In the genomic region with DNA sequence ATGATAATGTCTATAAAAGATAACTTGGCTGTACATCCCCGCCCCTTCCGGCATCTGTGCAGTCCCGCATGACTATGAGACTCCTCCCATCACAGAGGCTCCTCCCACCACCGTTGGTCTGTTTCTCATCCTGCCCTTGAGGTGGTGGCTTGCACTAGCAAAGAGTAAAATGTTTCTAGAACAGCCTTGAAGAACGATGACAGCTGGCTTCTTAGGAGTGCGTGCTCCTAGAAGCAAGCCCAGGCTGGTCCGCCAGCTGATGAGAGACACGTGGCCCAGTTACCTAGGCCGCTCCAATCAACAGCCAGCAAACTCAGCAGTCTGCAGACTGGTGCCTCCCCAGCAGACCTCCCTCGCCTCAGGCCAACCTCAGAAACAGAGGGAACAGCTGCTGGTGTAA, we compare ENCODE assay signal across 9 mouse cellular contexts. TPM values are rescaled to one million over a fixed set of nuclear protein-coding genes. Genes with fewer than 3 reads are reported as not detected.
A peak's percentile ranks its signal among the peaks of the same experiment; 100 is the strongest.
DNase-seq lines count a peak whose midpoint lies in the region; ATAC-seq and TF ChIP-seq lines count a peak whose summit lies in the region.
"Had no signal": no experiment of that assay in that cellular context is flagged by ENCODE, and none has a peak within 500 bp of the region (broad histone marks: within the 10 kb centered on the region; RNA-seq: fewer than 3 reads in every experiment).

No protein-coding gene starts in this region.

- no peak for ATAC-seq in liver, postnatal 0 days

- H3K9ac ChIP-seq in liver, postnatal 0 days (replicated peaks), result no peak overlapping the region
- no peak overlapping the region for H3K9ac ChIP-seq in ES-E14 (ENCODE audit: insufficient read depth, low read depth, low read length, poor library complexity, severe bottlenecking)
- H3K9ac ChIP-seq: liver, embryonic 15.5 days had no signal

- H3K4me3 ChIP-seq in liver, postnatal 0 days (ENCODE audit: low read depth, low read length), result no peak overlapping the region
- H3K4me3 ChIP-seq in ES-E14 (ENCODE audit: insufficient read depth in 1 of 2, low read depth in 1 of 2, low read length in 2 of 2, poor library complexity in 1 of 2, severe bottlenecking in 1 of 2), result no peak overlapping the region; a peak in 1 of 4 replicates
- H3K4me3 ChIP-seq in embryonic facial prominence, embryonic 10.5 days, result no peak overlapping the region
- H3K4me3 ChIP-seq: liver, embryonic 15.5 days had no signal

- TF ChIP-seq CTCF in liver, postnatal 0 days (IDR thresholded peaks at IDR 0.05; ENCODE audit: low read depth), result no peak

- no peaks in the 10 kb centered on the region for H3K27me3 ChIP-seq in liver, postnatal 0 days (ENCODE audit: insufficient read depth, low read length)
- H3K27me3 ChIP-seq in embryonic facial prominence, embryonic 10.5 days (replicated peaks; ENCODE audit: low read depth, poor library complexity, severe bottlenecking), result no peaks in the 10 kb centered on the region

- H3K9me3 ChIP-seq in liver, postnatal 0 days (ENCODE audit: low read length), result no peaks in the 10 kb centered on the region
- H3K9me3 ChIP-seq in ES-E14 (ENCODE audit: control insufficient read depth, insufficient read depth, low read depth, low read length), result no peaks in the 10 kb centered on the region
- H3K9me3 ChIP-seq in embryonic facial prominence, embryonic 10.5 days, result no peaks in the 10 kb centered on the region
- H3K9me3 ChIP-seq: liver, embryonic 15.5 days had no signal

- no peaks in the 10 kb centered on the region for H3K36me3 ChIP-seq in liver, postnatal 0 days (replicated peaks; ENCODE audit: insufficient read depth, low read length)
- no peaks in the 10 kb centered on the region for H3K36me3 ChIP-seq in ES-E14 (ENCODE audit: control insufficient read depth, insufficient read depth, low read length, poor library complexity, severe bottlenecking)
- H3K36me3 ChIP-seq in embryonic facial prominence, embryonic 10.5 days (replicated peaks), result no peaks in the 10 kb centered on the region
- H3K36me3 ChIP-seq: liver, embryonic 15.5 days had no signal

- DNase-seq in liver (peak; percentile 10), ES-E14 (ENCODE audit: low read depth, low spot score) (no peak)
- no peak for DNase-seq in liver, postnatal 0 days
- peak; percentile 72 for DNase-seq in embryonic facial prominence, embryonic 10.5 days (ENCODE audit: low spot score)
- peak; percentile 75 for DNase-seq in naive thymus-derived CD4-positive, alpha-beta T cell, adult 2 months (ENCODE audit: low read depth)
- DNase-seq in left cerebral cortex, postnatal 36 days (ENCODE audit: low spot score in 2 of 2), result no peak
- DNase-seq in right cerebral cortex, postnatal 36 days (ENCODE audit: low spot score in 2 of 2), result no peak

- whole genome bisulfite sequencing in liver, postnatal 0 days (ENCODE audit: insufficient replicate concordance), result 40% methylated on average over 10 of the region's 10 CpGs
- WGBS in embryonic facial prominence, embryonic 10.5 days, result 39% methylated on average over 10 of the region's 10 CpGs

- TF ChIP-seq EP300 in liver, postnatal 0 days (IDR thresholded peaks at IDR 0.05; ENCODE audit: low read depth), result no peak

- H3K4me2 ChIP-seq in liver, postnatal 0 days (ENCODE audit: low read depth, low read length), result no peak overlapping the region
- H3K4me2 ChIP-seq: liver, embryonic 15.5 days had no signal

- no peaks in the 10 kb centered on the region for H3K4me1 ChIP-seq in liver, postnatal 0 days (ENCODE audit: insufficient read depth)
- H3K4me1 ChIP-seq in ES-E14 (ENCODE audit: control insufficient read depth in 2 of 2, insufficient read depth in 2 of 2, low read length in 2 of 2, poor library complexity in 1 of 2), result peaks cover 4 to 8% of the 10 kb centered on the region in 2 experiments; a peak in 3 of 4 replicates
- peaks cover 32% of the 10 kb centered on the region for H3K4me1 ChIP-seq in embryonic facial prominence, embryonic 10.5 days

- H3K27ac ChIP-seq in liver, postnatal 0 days (ENCODE audit: low read depth), result no peak overlapping the region
- peak overlapping the region; percentile 32 for H3K27ac ChIP-seq in ES-E14 (ENCODE audit: insufficient read depth, low read depth, low read length, poor library complexity, severe bottlenecking)
- H3K27ac ChIP-seq in embryonic facial prominence, embryonic 10.5 days (replicated peaks), result no peak overlapping the region
- H3K27ac ChIP-seq: liver, embryonic 15.5 days had no signal

- intact Hi-C loops in left cerebral cortex, postnatal 36 days (cut with DNase I), result loop anchor here (5.0 kb wide), 2 partner anchors 231 to 856 kb away; no protein-coding TSS in a partner anchor

- in situ Hi-C loops in ES-E14 (cut with MboI; ENCODE audit: low sequenced_read_pairs in 2 of 2, unreplicated experiment in 2 of 2), result loop anchor here in 1 of 2 experiments (5.0 to 10.0 kb wide), 3 partner anchors 91 to 859 kb away; no protein-coding TSS in a partner anchor

TF ChIP-seq in ES-E14, 5 proteins besides CTCF, POLR2A, EP300 and RAD21:
- TF ChIP-seq ZNF384 (IDR thresholded peaks at IDR 0.05; ENCODE audit: low read depth, low read length) (no peak), HCFC1 (IDR thresholded peaks at IDR 0.05; ENCODE audit: borderline replicate concordance, insufficient read depth, low read length) (no peak)
TF ChIP-seq in ES-E14: peak in this region for 0.

RNA-seq across cellular contexts. Expression of gene Dynll2, which starts 21.1 kb away (rescaled TPM):
- polyA plus RNA-seq in liver, postnatal 0 days (2015; fragmentation: Nextera tagmentation; extraction: Ambion mirVana), result 10.5 and 11.0 TPM in 2 replicates
- 18.3 and 35.8 TPM in 2 replicates for total RNA-seq in ES-E14 (2012; rRNA removed)
- 27.0 and 28.2 TPM in 2 replicates for polyA plus RNA-seq in embryonic facial prominence, embryonic 10.5 days (2016; fragmentation: Nextera tagmentation; extraction: Ambion mirVana)
- 100 to 1,000 TPM; 539 to 592 TPM for total RNA-seq in left cerebral cortex, postnatal 36 days (2021)

RNA-seq across cellular contexts. Expression of gene Olfr464, which starts 45.4 kb away (rescaled TPM):
- not detected in 2 replicates for polyA plus RNA-seq in liver, postnatal 0 days (2015; fragmentation: Nextera tagmentation; extraction: Ambion mirVana)
- not detected in 2 replicates for total RNA-seq in ES-E14 (2012; rRNA removed)
- not detected in 2 replicates for polyA plus RNA-seq in embryonic facial prominence, embryonic 10.5 days (2016; fragmentation: Nextera tagmentation; extraction: Ambion mirVana)
- 1 to 10 TPM; 2.7 to 4.5 TPM for total RNA-seq in left cerebral cortex, postnatal 36 days (2021)
- polyA plus RNA-seq: gonadal fat pad, adult 2 months; liver, embryonic 15.5 days had no signal

Comparison
In these comparisons a context has a peak if more than half of its experiments do, and no peak if none do; other contexts are left out.
1. DNase-seq: peak in liver (single experiment), embryonic facial prominence, embryonic 10.5 days (single experiment) and naive thymus-derived CD4-positive, alpha-beta T cell, adult 2 months (single experiment); none in liver, postnatal 0 days (single experiment), ES-E14 (single experiment), left cerebral cortex, postnatal 36 days (0 of 2) and right cerebral cortex, postnatal 36 days (0 of 2).
2. RNA of gene Dynll2, which starts 21.1 kb away (total RNA-seq): 539 to 592 TPM in left cerebral cortex, postnatal 36 days; 18.3 to 35.8 TPM in ES-E14; every median in the first group is over 10 times any median in the second.